Mouse (Mus musculus): ENCODE measurements at regions not wholly inside any gene's neighbourhood (a gene's known extent, or its start where the extent isn't known, plus 50 kb on each side); places are given as distances from the start of the nearest gene placed in this dataset.

DNA sequence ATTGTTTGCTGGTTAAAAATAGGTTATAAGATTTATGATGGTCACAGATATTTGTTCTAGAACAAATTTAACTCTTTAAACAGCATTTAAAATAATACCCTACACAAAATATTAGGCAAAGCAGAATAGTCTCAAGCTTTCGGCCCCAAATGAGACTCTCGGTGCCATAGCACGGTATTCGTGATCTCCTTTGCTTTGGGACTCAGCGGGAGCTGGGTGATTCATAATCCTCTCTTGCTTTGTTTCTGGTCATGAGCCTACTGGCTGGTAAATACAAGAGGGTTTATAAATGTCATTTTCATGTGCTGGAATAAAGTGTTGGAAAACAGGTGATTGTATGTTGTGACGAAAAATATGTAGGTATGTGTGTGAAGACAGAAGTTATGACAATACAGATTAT is 223.1 kb upstream of the Zic1 start:
- TF ChIP-seq CTCF (IDR thresholded peaks at IDR 0.05; ENCODE audit: low read depth) = no peak
- TF ChIP-seq EP300 (IDR thresholded peaks at IDR 0.05; ENCODE audit: low read depth) = no peak

Data from heart, postnatal 0 days (tissue).